Comparison of ENCODE assay signal across 8 mouse cellular contexts in genomic region chr13:58112601-58113041, GRCm38 (mm10). TPM values are rescaled to one million over a fixed set of nuclear protein-coding genes. Genes with fewer than 3 reads are reported as not detected.
DNase-seq lines count a peak whose midpoint lies in the region; ATAC-seq and TF ChIP-seq lines count a peak whose summit lies in the region.

No protein-coding gene starts in this region.

- no peak for TF ChIP-seq POLR2A in lung, adult 2 months (IDR thresholded peaks at IDR 0.05; ENCODE audit: borderline replicate concordance, extremely low read depth, low read depth, low read length)

- peak overlapping the region; percentile 77 for H3K9ac ChIP-seq in heart, embryonic 11.5 days (ENCODE audit: low read depth, low read length)
- H3K9ac ChIP-seq in liver, embryonic 11.5 days (ENCODE audit: low read depth, low read length), result peak overlapping the region; percentile 54
- peak overlapping the region; percentile 38; the same call in 1 of the 2 replicates for H3K9ac ChIP-seq in stomach, embryonic 14.5 days (replicated peaks; ENCODE audit: low read depth, low read length)

- peak overlapping the region; percentile 85 for H3K27ac ChIP-seq in embryonic facial prominence, embryonic 10.5 days (replicated peaks)
- H3K27ac ChIP-seq in heart, embryonic 11.5 days (ENCODE audit: low read depth, low read length), result peak overlapping the region; percentile 68; the same call in 1 of the 2 replicates
- no peak overlapping the region for H3K27ac ChIP-seq in liver, embryonic 11.5 days (ENCODE audit: low read depth, low read length)
- H3K27ac ChIP-seq in stomach, embryonic 14.5 days (ENCODE audit: low read length), result peak overlapping the region; percentile 63

- no peak for TF ChIP-seq CTCF in lung, adult 2 months (IDR thresholded peaks at IDR 0.05; ENCODE audit: insufficient read depth, low read length)

- no peaks in the 10 kb centered on the region for H3K36me3 ChIP-seq in embryonic facial prominence, embryonic 10.5 days (replicated peaks)
- H3K36me3 ChIP-seq in heart, embryonic 11.5 days (ENCODE audit: control insufficient read depth, insufficient read depth, low read length), result no peaks in the 10 kb centered on the region
- no peaks in the 10 kb centered on the region for H3K36me3 ChIP-seq in liver, embryonic 11.5 days (ENCODE audit: control insufficient read depth, insufficient read depth, low read length)
- H3K36me3 ChIP-seq in stomach, embryonic 14.5 days (ENCODE audit: control insufficient read depth, insufficient read depth, low read length), result no peaks in the 10 kb centered on the region

- 7% methylated on average over 11 of the region's 11 CpGs for WGBS in lung, adult 2 months
- WGBS in embryonic facial prominence, embryonic 10.5 days, result 18% methylated on average over 11 of the region's 11 CpGs
- 22% methylated on average over 11 of the region's 11 CpGs for WGBS in heart, embryonic 11.5 days (ENCODE audit: insufficient replicate concordance)
- 15% methylated on average over 11 of the region's 11 CpGs for WGBS in liver, embryonic 11.5 days
- 15% methylated on average over 11 of the region's 11 CpGs for WGBS in stomach, embryonic 14.5 days

- no peak for ATAC-seq in heart, embryonic 11.5 days (replicated peaks; ENCODE audit: insufficient number of reproducible peaks, low FRiP score, low TSS enrichment)
- ATAC-seq in liver, embryonic 11.5 days (replicated peaks; ENCODE audit: low FRiP score), result no peak
- ATAC-seq in stomach, embryonic 14.5 days (ENCODE audit: insufficient number of reproducible peaks, insufficient read depth, low FRiP score, low read depth), result no peak
- no peak for ATAC-seq in monocyte, adult 5-6 weeks (replicated peaks; ENCODE audit: insufficient number of reproducible peaks, low FRiP score, low TSS enrichment, poor library complexity, severe bottlenecking)

- no peak for DNase-seq in lung, adult 2 months
- no peak for DNase-seq in lung, postnatal 14 days
- no peak for DNase-seq in embryonic facial prominence, embryonic 10.5 days (ENCODE audit: low spot score)
- DNase-seq in liver, embryonic 11.5 days (ENCODE audit: low spot score), result no peak
- no peak for DNase-seq in spleen, postnatal 36 days (ENCODE audit: low spot score in 2 of 2)

- peak overlapping the region; percentile 91 for H3K4me2 ChIP-seq in heart, embryonic 11.5 days
- H3K4me2 ChIP-seq in liver, embryonic 11.5 days, result peak overlapping the region; percentile 64
- peak overlapping the region; percentile 84 for H3K4me2 ChIP-seq in stomach, embryonic 14.5 days (replicated peaks; ENCODE audit: low read depth, low read length)

- no peaks in the 10 kb centered on the region for H3K9me3 ChIP-seq in embryonic facial prominence, embryonic 10.5 days
- no peaks in the 10 kb centered on the region for H3K9me3 ChIP-seq in heart, embryonic 11.5 days (replicated peaks; ENCODE audit: control insufficient read depth, low read length)
- no peaks in the 10 kb centered on the region for H3K9me3 ChIP-seq in liver, embryonic 11.5 days (ENCODE audit: control insufficient read depth, low read length)
- H3K9me3 ChIP-seq in stomach, embryonic 14.5 days (ENCODE audit: control insufficient read depth, low read depth, low read length), result no peaks in the 10 kb centered on the region

- peaks cover 6% of the 10 kb centered on the region; the same call in 1 of the 2 replicates for H3K4me1 ChIP-seq in lung, adult 2 months (ENCODE audit: control insufficient read depth, insufficient read depth, low read length)
- H3K4me1 ChIP-seq in embryonic facial prominence, embryonic 10.5 days, result peaks cover 22% of the 10 kb centered on the region
- H3K4me1 ChIP-seq in heart, embryonic 11.5 days (ENCODE audit: control insufficient read depth, insufficient read depth, low read length), result peaks cover 12% of the 10 kb centered on the region
- peaks cover 5% of the 10 kb centered on the region; the same call in 1 of the 2 replicates for H3K4me1 ChIP-seq in liver, embryonic 11.5 days (replicated peaks; ENCODE audit: control insufficient read depth, insufficient read depth, low read length)
- peaks cover 14% of the 10 kb centered on the region for H3K4me1 ChIP-seq in stomach, embryonic 14.5 days (ENCODE audit: control insufficient read depth, insufficient read depth, low read length)

- H3K4me3 ChIP-seq in lung, adult 2 months (replicated peaks; ENCODE audit: extremely low read depth, low read depth, low read length), result peak overlapping the region; percentile 62
- H3K4me3 ChIP-seq in embryonic facial prominence, embryonic 10.5 days, result peak overlapping the region; percentile 69
- H3K4me3 ChIP-seq in heart, embryonic 11.5 days (ENCODE audit: low read depth, low read length), result peak overlapping the region; percentile 67
- peak overlapping the region; percentile 45 for H3K4me3 ChIP-seq in liver, embryonic 11.5 days (ENCODE audit: low read depth, low read length)
- H3K4me3 ChIP-seq in stomach, embryonic 14.5 days (ENCODE audit: low read depth, low read length), result peak overlapping the region; percentile 52

- peaks cover 14% of the 10 kb centered on the region for H3K27me3 ChIP-seq in embryonic facial prominence, embryonic 10.5 days (replicated peaks; ENCODE audit: low read depth, poor library complexity, severe bottlenecking)
- no peaks in the 10 kb centered on the region for H3K27me3 ChIP-seq in heart, embryonic 11.5 days (ENCODE audit: control insufficient read depth, insufficient read depth, low read length)
- H3K27me3 ChIP-seq in liver, embryonic 11.5 days (replicated peaks; ENCODE audit: control insufficient read depth, insufficient read depth, low read length), result peaks cover 9% of the 10 kb centered on the region
- no peaks in the 10 kb centered on the region for H3K27me3 ChIP-seq in stomach, embryonic 14.5 days (ENCODE audit: control insufficient read depth, insufficient read depth, low read length)

RNA-seq across cellular contexts. Expression of gene Klhl3, which starts 0.8 kb away (rescaled TPM):
- polyA plus RNA-seq in lung, adult 2 months (2012; rRNA removed), result 1.8 TPM in 2 replicates
- 1.7 and 1.8 TPM in 2 replicates for polyA plus RNA-seq in embryonic facial prominence, embryonic 10.5 days (2016; fragmentation: Nextera tagmentation; extraction: Ambion mirVana)
- polyA plus RNA-seq in heart, embryonic 11.5 days (2014; fragmentation: Nextera tagmentation; extraction: Ambion mirVana), result 3.6 and 4.3 TPM in 2 replicates
- polyA plus RNA-seq in liver, embryonic 11.5 days (2014; fragmentation: Nextera tagmentation; extraction: Ambion mirVana), result 1.9 and 2.7 TPM in 2 replicates
- 3.2 and 3.3 TPM in 2 replicates for polyA plus RNA-seq in stomach, embryonic 14.5 days (2014; fragmentation: Nextera tagmentation; extraction: Ambion mirVana)
- total RNA-seq in monocyte, adult 5-6 weeks (2017), result 0.19 to 0.29 TPM in 2 of 3 replicates, not detected in the other

RNA-seq across cellular contexts. Expression of gene Hnrnpa0, which starts 15.7 kb away (rescaled TPM):
- 57.5 and 84.1 TPM in 2 replicates for polyA plus RNA-seq in lung, adult 2 months (2012; rRNA removed)
- 44.5 and 52.5 TPM in 2 replicates for polyA plus RNA-seq in embryonic facial prominence, embryonic 10.5 days (2016; fragmentation: Nextera tagmentation; extraction: Ambion mirVana)
- 18.2 and 21.7 TPM in 2 replicates for polyA plus RNA-seq in heart, embryonic 11.5 days (2014; fragmentation: Nextera tagmentation; extraction: Ambion mirVana)
- 18.7 and 22.8 TPM in 2 replicates for polyA plus RNA-seq in liver, embryonic 11.5 days (2014; fragmentation: Nextera tagmentation; extraction: Ambion mirVana)
- polyA plus RNA-seq in stomach, embryonic 14.5 days (2014; fragmentation: Nextera tagmentation; extraction: Ambion mirVana), result 51.2 and 53.1 TPM in 2 replicates
- total RNA-seq in monocyte, adult 5-6 weeks (2017), result 47.3 to 65.4 TPM (median 52.6 TPM) in 3 replicates

RNA-seq across cellular contexts. Expression of gene Idnk, which starts 44.8 kb away (rescaled TPM):
- 17.0 and 24.5 TPM in 2 replicates for polyA plus RNA-seq in lung, adult 2 months (2012; rRNA removed)
- 43.2 and 43.3 TPM in 2 replicates for polyA plus RNA-seq in embryonic facial prominence, embryonic 10.5 days (2016; fragmentation: Nextera tagmentation; extraction: Ambion mirVana)
- 30.7 and 32.5 TPM in 2 replicates for polyA plus RNA-seq in heart, embryonic 11.5 days (2014; fragmentation: Nextera tagmentation; extraction: Ambion mirVana)
- 37.9 and 38.0 TPM in 2 replicates for polyA plus RNA-seq in liver, embryonic 11.5 days (2014; fragmentation: Nextera tagmentation; extraction: Ambion mirVana)
- 38.9 and 40.5 TPM in 2 replicates for polyA plus RNA-seq in stomach, embryonic 14.5 days (2014; fragmentation: Nextera tagmentation; extraction: Ambion mirVana)
- total RNA-seq in monocyte, adult 5-6 weeks (2017), result 42.7 to 88.2 TPM (median 44.6 TPM) in 3 replicates
